Mouse (Mus musculus): Measurements from ENCODE around the gene Rab4a.
A peak's percentile ranks its signal among the peaks of the same experiment; 100 is the strongest.
"Not testable (repeated sequence)": the region's sequence is repeated elsewhere in the genome, so short reads cannot be mapped to it uniquely, and the experiment has no call there.

Rab4a gene

DNA sequence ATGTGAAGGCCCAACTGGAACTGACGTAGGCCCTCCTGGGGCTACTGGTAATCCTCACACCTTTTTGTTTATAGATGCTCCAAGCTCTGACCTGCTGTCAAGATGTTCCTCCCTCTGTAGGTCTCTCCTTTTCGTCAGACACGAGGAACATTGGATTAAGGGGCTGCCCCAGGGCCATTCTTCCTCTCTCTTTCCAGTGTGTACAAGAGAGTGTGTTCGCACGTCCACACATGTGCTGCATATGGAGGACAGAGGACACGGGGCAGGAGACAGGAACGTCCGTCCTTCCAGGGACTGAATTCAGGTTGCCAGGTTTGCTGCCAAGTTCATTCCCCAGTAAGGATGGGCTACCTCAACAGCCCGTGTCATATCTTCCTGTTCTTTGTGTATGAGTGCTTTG, 16.3 kb upstream of the Rab4a start:
- peak; percentile 41 for DNase-seq

- DNase-seq, result peak; percentile 94
Observed at GRCm38 (mm10) chr8:123789970-123790369, 15.8 kb upstream of the Rab4a start.

- DNase-seq, result no peak
Observed at GRCm38 (mm10) chr8:123791101-123791844, 14.5 kb upstream of the Rab4a start.

- no peak for DNase-seq
Observed at GRCm38 (mm10) chr8:123791845-123792225, 13.9 kb upstream of the Rab4a start.

GRCm38 (mm10) chr8:123793900-123794299, 11.9 kb upstream of the Rab4a start:
- DNase-seq, result no peak

DNA sequence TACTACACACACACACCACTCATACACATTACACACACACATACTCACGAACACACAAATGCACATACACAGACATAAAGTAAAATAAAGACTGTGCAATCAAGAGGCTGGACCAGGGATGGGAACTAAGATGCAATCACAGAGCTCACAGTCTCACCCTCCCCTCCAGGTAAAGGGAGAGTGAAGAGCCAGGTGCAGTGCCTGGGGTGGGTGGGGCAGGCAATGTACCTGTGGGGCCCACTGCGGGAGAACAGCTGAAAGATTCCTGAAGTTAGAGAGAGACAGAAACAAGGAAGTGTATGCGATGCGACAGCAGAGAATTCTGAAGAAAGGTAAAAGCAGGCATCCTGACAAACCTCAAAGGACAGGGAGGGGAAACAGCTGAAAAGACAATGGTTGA, 11.0 kb upstream of the Rab4a start:
- DNase-seq, result no peak

GRCm38 (mm10) chr8:123796758-123797157, 9.0 kb upstream of the Rab4a start:
- no peak for DNase-seq

DNA sequence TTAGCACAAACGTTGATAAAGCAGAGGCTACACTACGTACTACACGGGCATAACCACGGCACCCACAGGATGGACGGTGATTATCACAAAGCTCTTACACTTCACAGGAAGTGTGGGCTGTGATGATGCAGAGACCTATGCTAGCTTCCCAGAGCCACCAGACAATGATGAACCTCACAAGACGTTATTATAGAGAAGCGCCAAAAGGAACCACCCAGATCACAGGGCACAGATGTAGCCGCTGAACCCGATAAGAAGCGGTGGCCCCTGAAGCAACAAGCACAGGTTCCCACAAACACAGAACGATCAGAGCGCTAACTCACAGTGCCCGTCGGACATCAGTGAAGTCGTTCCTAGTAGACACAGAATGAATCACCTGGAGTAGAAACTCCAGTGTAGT, 7.9 kb upstream of the Rab4a start:
- no peak for DNase-seq

DNA sequence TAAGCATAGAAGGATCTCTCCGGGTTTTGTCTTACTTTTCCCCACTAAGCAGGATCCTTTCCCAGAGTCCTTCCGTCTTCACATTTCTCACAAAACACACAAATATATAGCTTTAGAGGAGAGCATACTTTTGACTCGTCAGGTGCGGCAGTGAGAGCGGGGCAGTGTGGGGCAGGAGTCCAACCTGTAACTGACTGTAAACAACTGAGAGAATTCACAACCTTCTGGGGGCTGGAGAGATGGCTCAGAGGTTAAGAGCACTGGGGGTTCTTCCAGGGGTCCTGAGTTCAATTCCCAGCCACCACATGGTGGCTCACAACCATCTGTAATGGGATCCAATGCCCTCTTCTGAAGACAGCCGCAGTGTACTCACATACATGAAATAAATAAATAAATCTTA, 6.4 kb upstream of the Rab4a start:
- DNase-seq, result no peak

DNA sequence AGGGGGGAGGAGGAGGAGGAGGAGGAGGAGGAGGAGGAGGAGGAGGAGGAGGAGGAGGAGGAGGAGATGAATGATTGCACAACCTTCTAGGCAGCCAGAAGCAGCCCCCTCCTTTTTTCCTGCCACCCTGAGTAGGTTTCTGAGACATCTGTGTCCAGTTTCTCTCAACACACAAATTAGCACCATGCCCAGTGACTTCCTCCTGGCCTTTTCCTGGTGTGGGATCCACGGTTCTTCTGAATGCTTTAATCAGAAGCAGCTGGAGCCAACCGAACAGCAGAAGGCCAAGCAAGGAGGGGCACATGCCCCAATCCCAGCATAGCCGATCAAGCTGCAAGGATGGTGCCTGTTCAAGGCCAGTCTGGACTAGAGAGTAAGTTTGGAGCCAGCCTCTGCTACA, 5.9 kb upstream of the Rab4a start:
- DNase-seq, result no peak

DNA sequence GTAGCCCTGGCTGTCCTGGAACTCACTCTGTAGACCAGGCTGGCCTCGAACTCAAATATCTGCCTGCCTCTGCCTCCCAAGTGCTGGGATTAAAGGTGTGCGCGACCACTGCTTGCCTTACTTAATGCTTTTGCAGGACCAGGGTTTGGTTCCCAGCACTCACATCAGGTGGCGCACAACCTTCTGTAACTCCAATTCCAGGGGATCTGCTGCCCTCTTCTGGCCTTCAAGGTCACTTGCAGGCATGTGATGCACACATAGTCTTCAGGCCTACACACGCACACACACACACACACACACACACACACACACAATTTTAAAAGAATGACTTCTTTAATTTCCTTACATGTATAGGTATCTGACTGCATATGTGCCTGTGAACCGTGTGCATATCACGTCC, 4.9 kb upstream of the Rab4a start:
- DNase-seq, result no peak

DNA sequence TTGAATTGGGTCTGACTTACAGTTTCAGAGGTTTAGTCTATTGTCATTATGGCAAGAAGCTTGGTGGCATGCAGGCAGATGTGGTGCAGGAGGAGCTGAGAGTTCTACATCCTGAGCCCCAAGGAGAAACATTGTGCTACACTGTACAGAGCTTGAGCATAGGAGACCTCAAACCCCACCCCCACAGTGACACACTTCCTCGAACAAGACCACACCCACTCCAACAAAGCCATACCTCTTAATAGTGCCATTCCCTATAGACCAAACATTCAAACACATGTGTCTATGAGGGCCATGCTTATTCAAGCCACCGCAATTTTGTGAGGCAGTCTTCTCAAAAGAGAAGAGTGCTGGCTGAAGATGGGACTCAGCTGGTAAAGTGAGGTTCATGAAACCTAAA, 4.2 kb upstream of the Rab4a start:
- DNase-seq, result no peak

DNA sequence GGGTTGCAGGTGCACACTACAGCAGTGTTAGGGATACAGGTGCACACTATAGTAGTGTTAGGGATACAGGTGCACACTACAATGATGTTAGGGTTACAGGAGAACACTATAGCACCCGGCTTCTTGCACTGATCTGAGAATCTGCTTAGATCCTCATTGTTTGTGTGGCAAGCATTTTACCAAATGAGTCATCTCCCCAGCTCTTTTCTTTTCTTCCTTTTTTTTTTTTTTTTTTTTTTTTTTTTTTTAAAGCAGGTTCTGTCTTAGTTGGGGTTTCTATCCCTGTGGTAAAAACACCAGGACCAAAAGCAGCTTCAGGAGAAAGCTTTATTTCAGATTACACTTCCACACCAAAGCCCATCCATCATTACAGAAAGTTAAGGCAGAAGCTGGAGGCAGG, 2.1 kb upstream of the Rab4a start:
- DNase-seq, result no peak

DNA sequence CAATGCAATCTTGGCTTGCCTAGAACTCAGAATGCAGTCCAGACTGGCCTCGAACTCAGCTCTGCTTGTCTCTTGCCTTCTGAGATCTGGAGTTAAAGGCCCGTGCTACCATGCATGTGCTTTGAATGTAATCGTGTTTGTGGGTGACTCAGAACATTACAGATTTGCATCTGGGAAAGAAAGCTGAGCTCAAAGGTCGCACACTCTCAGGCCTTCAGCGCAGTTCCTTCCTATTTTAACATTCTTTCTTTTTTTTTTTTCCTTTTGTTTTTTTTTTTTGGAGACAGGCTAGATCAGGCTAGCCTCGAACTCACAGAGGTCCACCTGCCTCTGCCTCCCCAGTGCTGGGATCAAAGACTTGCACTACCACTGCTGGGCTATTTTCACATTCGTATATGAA, 1.2 kb upstream of the Rab4a start:
- DNase-seq, result no peak

GRCm38 (mm10) chr8:123805209-123805717, 522 bp upstream of the Rab4a start:
- DNase-seq, result no peak

GRCm38 (mm10) chr8:123806374-123806935, 670 bp downstream of the Rab4a start:
- no peak for DNase-seq

GRCm38 (mm10) chr8:123807024-123807431, 1.2 kb downstream of the Rab4a start:
- no peak for DNase-seq

- DNase-seq, result no peak
Observed at GRCm38 (mm10) chr8:123807852-123808573, 2.2 kb downstream of the Rab4a start.

DNA sequence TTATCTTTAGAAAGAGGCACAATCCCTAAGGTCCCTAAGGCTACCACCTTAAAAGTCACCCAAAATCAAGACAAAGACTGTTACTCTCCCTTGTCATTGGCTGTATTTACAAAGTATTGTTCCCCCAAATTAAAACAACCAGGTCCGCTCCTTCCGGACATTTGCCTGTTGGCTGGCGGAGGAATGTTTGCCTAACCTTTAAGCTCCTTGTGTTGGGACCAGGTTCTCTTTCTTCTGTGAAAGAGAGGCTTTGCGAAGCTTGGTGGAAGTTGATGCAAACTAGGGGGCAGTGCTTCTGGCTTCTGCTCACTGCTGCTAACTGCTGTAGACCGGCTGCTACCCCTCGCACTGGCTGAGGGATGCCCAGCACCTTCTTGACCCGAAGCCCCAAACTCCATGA, 2.9 kb downstream of the Rab4a start:
- DNase-seq, result no peak

DNA sequence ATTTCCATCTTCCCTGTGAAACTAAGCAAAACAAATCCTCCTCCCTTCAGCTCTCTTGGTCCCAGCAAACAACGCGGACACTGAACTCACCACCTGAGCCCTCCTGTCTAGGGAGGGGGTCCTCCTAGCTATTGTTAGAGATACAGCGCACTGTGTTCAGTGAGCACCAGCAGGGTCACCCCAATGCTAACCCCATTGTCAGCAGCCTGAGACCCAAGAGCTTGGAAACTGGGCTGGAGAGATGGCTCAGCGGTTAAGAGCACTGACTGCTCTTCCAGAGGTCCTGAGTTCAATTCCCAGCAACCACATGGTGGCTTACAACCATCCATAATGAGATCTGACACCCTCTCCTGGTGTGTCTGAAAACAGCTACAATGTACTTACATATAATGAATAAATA, 3.6 kb downstream of the Rab4a start:
- not testable (repeated sequence) for DNase-seq

DNA sequence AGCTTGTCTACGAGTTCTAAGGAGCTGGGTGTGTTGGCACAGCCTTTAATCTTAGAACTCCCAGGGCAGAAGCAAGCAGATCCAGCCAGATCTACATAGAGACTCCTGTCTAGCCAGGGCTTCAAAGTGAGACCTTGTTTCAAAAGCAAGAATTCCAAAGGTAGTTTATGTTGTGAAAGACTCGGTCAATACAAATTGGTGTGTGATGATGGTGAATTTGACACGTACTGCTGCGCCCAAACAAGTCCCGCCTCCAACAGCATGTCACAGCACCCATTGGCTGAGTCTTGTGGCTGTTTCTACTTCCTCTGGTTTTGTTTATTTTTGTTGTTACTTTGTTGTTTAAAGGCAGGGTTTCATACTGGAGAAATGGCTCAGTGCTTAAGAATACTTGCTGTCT, 6.4 kb downstream of the Rab4a start:
- no peak for DNase-seq

DNA sequence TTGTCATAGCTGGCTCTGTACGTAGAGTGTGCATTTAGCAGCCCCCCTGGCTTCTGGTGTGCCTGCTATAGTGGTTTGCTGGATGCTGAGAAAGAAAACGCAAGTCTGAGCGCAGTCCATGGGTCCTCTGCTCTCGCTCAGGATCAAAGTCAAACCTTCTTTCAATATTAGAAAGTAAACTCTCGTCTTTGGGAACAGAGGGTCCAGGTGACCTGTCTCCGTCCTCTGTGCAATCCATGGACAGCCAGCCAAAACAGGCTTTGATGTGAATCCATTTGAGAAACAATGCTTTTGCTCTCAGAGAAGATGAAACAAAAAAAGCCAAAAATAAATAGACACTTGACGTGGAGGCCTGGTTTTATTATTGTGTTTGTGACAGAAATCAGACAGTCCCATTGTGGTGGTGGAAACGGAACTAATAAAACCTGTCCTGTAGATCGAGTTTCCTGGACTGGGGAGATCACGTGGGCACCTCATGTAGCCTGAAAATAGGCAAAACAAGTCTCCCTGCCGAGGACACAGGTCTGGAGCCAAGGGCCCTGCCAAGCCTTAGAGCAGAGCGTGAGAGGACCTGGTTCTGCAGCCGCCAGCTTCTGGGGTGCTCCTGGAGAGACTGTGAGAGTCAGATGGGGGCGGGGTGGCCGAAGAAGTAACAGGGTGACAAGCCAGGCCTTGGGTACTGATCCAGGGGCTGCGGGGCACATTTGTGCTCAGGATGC, 7.5 kb downstream of the Rab4a start:
- peak; percentile 80 for DNase-seq

GRCm38 (mm10) chr8:123813892-123814266, 8.1 kb downstream of the Rab4a start:
- no peak for DNase-seq

GRCm38 (mm10) chr8:123815325-123815724, 9.5 kb downstream of the Rab4a start:
- no peak for DNase-seq

All from cerebellum, adult 8-10 months (tissue).